14 mouse cellular contexts compared by ENCODE assay signal in the genomic region with DNA sequence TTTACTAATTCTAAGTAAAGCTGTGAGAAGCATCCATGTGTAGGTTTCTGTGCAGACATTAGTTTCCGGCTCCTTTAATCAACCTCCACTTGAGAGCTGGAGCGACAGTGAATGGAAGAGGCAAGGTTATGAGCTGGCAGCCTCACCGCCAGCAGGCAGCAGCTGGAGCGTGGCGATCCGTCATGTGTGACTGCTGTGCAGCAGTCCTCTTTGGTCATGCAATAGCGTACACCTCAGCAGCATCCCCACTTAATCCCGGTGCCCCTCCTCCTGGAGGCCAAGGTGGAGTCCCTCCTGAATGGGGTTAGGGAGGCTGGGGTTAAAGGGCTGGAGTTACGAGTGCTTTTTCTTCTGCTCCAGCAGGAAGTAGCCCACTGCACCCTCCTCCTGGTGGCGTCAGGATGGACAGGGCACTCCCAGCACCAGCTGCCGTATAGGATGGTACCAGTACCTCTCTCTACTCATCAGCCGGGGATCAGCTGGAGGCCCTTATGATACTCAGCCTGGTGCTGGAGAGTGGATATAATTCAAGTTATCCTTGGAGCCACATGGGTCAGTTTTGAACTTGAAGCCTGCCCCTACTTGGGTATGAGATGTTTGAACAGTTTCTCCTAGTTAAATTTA. TPM values are rescaled to one million over a fixed set of nuclear protein-coding genes. Genes with fewer than 3 reads are reported as not detected.
DNase-seq lines count a peak whose midpoint lies in the region; ATAC-seq and TF ChIP-seq lines count a peak whose summit lies in the region.
"Had no signal": no experiment of that assay in that cellular context is flagged by ENCODE, and none has a peak within 500 bp of the region (broad histone marks: within the 10 kb centered on the region; RNA-seq: fewer than 3 reads in every experiment).

No protein-coding gene starts in this region.

- no peaks in the 10 kb centered on the region for H3K36me3 ChIP-seq in lung, embryonic 16.5 days (ENCODE audit: control insufficient read depth, insufficient read depth, low read length)
- H3K36me3 ChIP-seq in lung, postnatal 0 days (ENCODE audit: insufficient read depth, low read length): no peaks in the 10 kb centered on the region
- no peaks in the 10 kb centered on the region for H3K36me3 ChIP-seq in hindbrain, embryonic 12.5 days
- H3K36me3 ChIP-seq in kidney, embryonic 15.5 days: no peaks in the 10 kb centered on the region
- no peaks in the 10 kb centered on the region for H3K36me3 ChIP-seq in neural tube, embryonic 13.5 days
- no peaks in the 10 kb centered on the region for H3K36me3 ChIP-seq in heart, adult 2 months (ENCODE audit: control insufficient read depth, insufficient read depth, low read length)
- H3K36me3 ChIP-seq: forebrain, embryonic 12.5 days had no signal

- TF ChIP-seq POLR2A in heart, adult 2 months (IDR thresholded peaks at IDR 0.05; ENCODE audit: insufficient read depth, low read depth, low read length): no peak

- H3K27me3 ChIP-seq in lung, embryonic 16.5 days (ENCODE audit: control insufficient read depth, insufficient read depth, low read depth, low read length): no peaks in the 10 kb centered on the region
- H3K27me3 ChIP-seq in lung, postnatal 0 days (replicated peaks; ENCODE audit: insufficient read depth, low read length): no peaks in the 10 kb centered on the region
- no peaks in the 10 kb centered on the region for H3K27me3 ChIP-seq in hindbrain, embryonic 12.5 days
- H3K27me3 ChIP-seq in kidney, embryonic 15.5 days: no peaks in the 10 kb centered on the region
- no peaks in the 10 kb centered on the region for H3K27me3 ChIP-seq in neural tube, embryonic 13.5 days
- H3K27me3 ChIP-seq in heart, adult 2 months (ENCODE audit: control insufficient read depth, insufficient read depth, low read length): no peaks in the 10 kb centered on the region
- H3K27me3 ChIP-seq: forebrain, embryonic 12.5 days had no signal

- no peak for TF ChIP-seq EP300 in lung, postnatal 0 days (IDR thresholded peaks at IDR 0.05)
- TF ChIP-seq EP300 in heart, adult 2 months (IDR thresholded peaks at IDR 0.05; ENCODE audit: insufficient read depth, low read depth, low read length): no peak

- peak; percentile 32; the same call in 1 of the 2 replicates for ATAC-seq in lung, embryonic 16.5 days (ENCODE audit: low read depth)
- ATAC-seq in lung, postnatal 0 days: no peak
- 0 out of 2 replicates have a peak, but pooled peaks have one; percentile 56 for ATAC-seq in hindbrain, embryonic 12.5 days (ENCODE audit: low FRiP score)
- ATAC-seq in kidney, embryonic 15.5 days (replicated peaks; ENCODE audit: low FRiP score): peak; percentile 96
- peak; percentile 36; the same call in 1 of the 2 replicates for ATAC-seq in neural tube, embryonic 13.5 days (ENCODE audit: low read depth)
- ATAC-seq in erythroblast, adult 5-6 weeks (replicated peaks; ENCODE audit: low FRiP score, poor library complexity, severe bottlenecking): no peak
- ATAC-seq: intestine, embryonic 16.5 days had no signal

- no peak for TF ChIP-seq CTCF in lung, postnatal 0 days (IDR thresholded peaks at IDR 0.05)
- no peak for TF ChIP-seq CTCF in heart, adult 2 months (IDR thresholded peaks at IDR 0.05)

- H3K4me2 ChIP-seq in lung, embryonic 16.5 days (ENCODE audit: low read depth, low read length): no peak overlapping the region
- no peak overlapping the region for H3K4me2 ChIP-seq in lung, postnatal 0 days (replicated peaks; ENCODE audit: low read depth, low read length)
- H3K4me2 ChIP-seq in hindbrain, embryonic 12.5 days (replicated peaks): no peak overlapping the region
- H3K4me2 ChIP-seq in kidney, embryonic 15.5 days: peak overlapping the region; percentile 40
- no peak overlapping the region for H3K4me2 ChIP-seq in neural tube, embryonic 13.5 days
- H3K4me2 ChIP-seq: forebrain, embryonic 12.5 days had no signal

- no peaks in the 10 kb centered on the region for H3K4me1 ChIP-seq in lung, embryonic 16.5 days (replicated peaks; ENCODE audit: control insufficient read depth, insufficient read depth, low read length)
- no peaks in the 10 kb centered on the region for H3K4me1 ChIP-seq in lung, postnatal 0 days (ENCODE audit: insufficient read depth, low read depth, low read length)
- no peaks in the 10 kb centered on the region for H3K4me1 ChIP-seq in hindbrain, embryonic 12.5 days
- peaks cover 7% of the 10 kb centered on the region for H3K4me1 ChIP-seq in kidney, embryonic 15.5 days
- H3K4me1 ChIP-seq in neural tube, embryonic 13.5 days (replicated peaks): no peaks in the 10 kb centered on the region
- no peaks in the 10 kb centered on the region for H3K4me1 ChIP-seq in heart, adult 2 months (ENCODE audit: control insufficient read depth, insufficient read depth, low read length)
- H3K4me1 ChIP-seq: forebrain, embryonic 12.5 days had no signal

- no peak overlapping the region for H3K9ac ChIP-seq in lung, embryonic 16.5 days (ENCODE audit: low read length)
- no peak overlapping the region for H3K9ac ChIP-seq in lung, postnatal 0 days (replicated peaks; ENCODE audit: low read depth)
- no peak overlapping the region for H3K9ac ChIP-seq in hindbrain, embryonic 12.5 days
- no peak overlapping the region for H3K9ac ChIP-seq in kidney, embryonic 15.5 days
- no peak overlapping the region for H3K9ac ChIP-seq in neural tube, embryonic 13.5 days
- no peak overlapping the region for H3K9ac ChIP-seq in heart, adult 2 months (ENCODE audit: low read depth, low read length)
- H3K9ac ChIP-seq: forebrain, embryonic 12.5 days; liver, embryonic 14.5 days had no signal

- intact Hi-C loops in heart, adult 2 months (cut with DNase I): no loop called here

- H3K79me2 ChIP-seq in heart, adult 2 months (replicated peaks; ENCODE audit: control insufficient read depth, insufficient read depth, low read length): no peaks in the 10 kb centered on the region

- no peak overlapping the region for H3K27ac ChIP-seq in lung, embryonic 16.5 days (ENCODE audit: low read length)
- H3K27ac ChIP-seq in lung, postnatal 0 days (ENCODE audit: low read length): no peak overlapping the region
- no peak overlapping the region for H3K27ac ChIP-seq in hindbrain, embryonic 12.5 days
- H3K27ac ChIP-seq in kidney, embryonic 15.5 days: 0 out of 2 replicates have a peak overlapping the region, but pooled peaks have one; percentile 43
- no peak overlapping the region for H3K27ac ChIP-seq in neural tube, embryonic 13.5 days (replicated peaks)
- H3K27ac ChIP-seq in heart, adult 2 months: no peak overlapping the region
- H3K27ac ChIP-seq: forebrain, embryonic 12.5 days; left cerebral cortex, adult 2 months; liver, embryonic 14.5 days had no signal

- WGBS in lung, embryonic 16.5 days: 56% methylated on average over 12 of the region's 12 CpGs
- WGBS in lung, postnatal 0 days: 53% methylated on average over 12 of the region's 12 CpGs
- 59% methylated on average over 12 of the region's 12 CpGs for WGBS in hindbrain, embryonic 12.5 days
- 36% methylated on average over 12 of the region's 12 CpGs for WGBS in kidney, embryonic 15.5 days
- WGBS in neural tube, embryonic 13.5 days: 70% methylated on average over 12 of the region's 12 CpGs
- WGBS in heart, adult 2 months: 83% methylated on average over 12 of the region's 12 CpGs

- no peaks in the 10 kb centered on the region for H3K9me3 ChIP-seq in lung, embryonic 16.5 days (ENCODE audit: control insufficient read depth, low read length)
- no peaks in the 10 kb centered on the region for H3K9me3 ChIP-seq in lung, postnatal 0 days (ENCODE audit: low read length)
- no peaks in the 10 kb centered on the region for H3K9me3 ChIP-seq in hindbrain, embryonic 12.5 days (replicated peaks)
- H3K9me3 ChIP-seq in kidney, embryonic 15.5 days (replicated peaks): no peaks in the 10 kb centered on the region
- H3K9me3 ChIP-seq in neural tube, embryonic 13.5 days: no peaks in the 10 kb centered on the region
- H3K9me3 ChIP-seq: forebrain, embryonic 12.5 days had no signal

- H3K4me3 ChIP-seq in lung, embryonic 16.5 days (ENCODE audit: low read length): no peak overlapping the region
- no peak overlapping the region for H3K4me3 ChIP-seq in lung, postnatal 0 days (ENCODE audit: low read depth, low read length)
- no peak overlapping the region for H3K4me3 ChIP-seq in hindbrain, embryonic 12.5 days
- no peak overlapping the region for H3K4me3 ChIP-seq in kidney, embryonic 15.5 days (replicated peaks)
- no peak overlapping the region for H3K4me3 ChIP-seq in neural tube, embryonic 13.5 days
- H3K4me3 ChIP-seq in heart, adult 2 months: no peak overlapping the region
- H3K4me3 ChIP-seq: forebrain, embryonic 12.5 days; left cerebral cortex, adult 2 months had no signal

- DNase-seq in lung, postnatal 0 days (ENCODE audit: low spot score): no peak
- no peak for DNase-seq in heart, adult 2 months
- no peak for DNase-seq in thymus, postnatal 14 days
- DNase-seq: cerebellum, adult 9-10 months; spleen, adult 18-20 months had no signal

RNA-seq across cellular contexts. Expression of a gene that starts 20.1 kb away (rescaled TPM):
- polyA plus RNA-seq in lung, embryonic 16.5 days (2015; fragmentation: Nextera tagmentation; extraction: Ambion mirVana): 6.1 and 8.2 TPM in 2 replicates
- 7.5 and 8.3 TPM in 2 replicates for polyA plus RNA-seq in lung, postnatal 0 days (2015; fragmentation: Nextera tagmentation; extraction: Ambion mirVana)
- polyA plus RNA-seq in hindbrain, embryonic 12.5 days (2016; fragmentation: Nextera tagmentation; extraction: Ambion mirVana): 1.8 and 2.4 TPM in 2 replicates
- polyA plus RNA-seq in kidney, embryonic 15.5 days (2015; fragmentation: Nextera tagmentation; extraction: Ambion mirVana): 2.8 and 2.9 TPM in 2 replicates
- polyA plus RNA-seq in neural tube, embryonic 13.5 days (2015; fragmentation: Nextera tagmentation; extraction: Ambion mirVana): 2.6 and 3.4 TPM in 2 replicates
- total RNA-seq in heart, adult 2 months (2021): 1 to 10 TPM; 1.7 to 2.3 TPM
- 1.6 and 2.0 TPM in 2 replicates for polyA plus RNA-seq in heart, adult 2 months (2012; rRNA removed)
- total RNA-seq in erythroblast, adult 5-6 weeks (2015; ENCODE audit: low replicate concordance): 18.8 and 30.7 TPM in 2 replicates
- 11.7 and 15.2 TPM in 2 replicates for total RNA-seq in erythroblast, adult 5-6 weeks (2017; ENCODE audit: low replicate concordance)

RNA-seq across cellular contexts. Expression of a gene that starts 54.4 kb away (rescaled TPM):
- 4.7 and 5.1 TPM in 2 replicates for polyA plus RNA-seq in lung, embryonic 16.5 days (2015; fragmentation: Nextera tagmentation; extraction: Ambion mirVana)
- 2.9 and 4.1 TPM in 2 replicates for polyA plus RNA-seq in lung, postnatal 0 days (2015; fragmentation: Nextera tagmentation; extraction: Ambion mirVana)
- 1.8 and 2.6 TPM in 2 replicates for polyA plus RNA-seq in hindbrain, embryonic 12.5 days (2016; fragmentation: Nextera tagmentation; extraction: Ambion mirVana)
- 3.2 and 4.0 TPM in 2 replicates for polyA plus RNA-seq in kidney, embryonic 15.5 days (2015; fragmentation: Nextera tagmentation; extraction: Ambion mirVana)
- 0.91 and 1.2 TPM in 2 replicates for polyA plus RNA-seq in neural tube, embryonic 13.5 days (2015; fragmentation: Nextera tagmentation; extraction: Ambion mirVana)
- 1 to 10 TPM; 1.5 TPM for total RNA-seq in heart, adult 2 months (2021)
- 3.4 and 4.7 TPM in 2 replicates for polyA plus RNA-seq in heart, adult 2 months (2012; rRNA removed)
- total RNA-seq in erythroblast, adult 5-6 weeks (2015; ENCODE audit: low replicate concordance): 6.3 and 6.5 TPM in 2 replicates
- 5.2 and 7.0 TPM in 2 replicates for total RNA-seq in erythroblast, adult 5-6 weeks (2017; ENCODE audit: low replicate concordance)

Comparison
In these comparisons a context has a peak if more than half of its experiments do, and no peak if none do; other contexts are left out.
1. ATAC-seq: peak in lung, embryonic 16.5 days (single experiment), hindbrain, embryonic 12.5 days (single experiment), kidney, embryonic 15.5 days (single experiment) and neural tube, embryonic 13.5 days (single experiment); none in lung, postnatal 0 days (single experiment) and erythroblast, adult 5-6 weeks (single experiment).